Mouse (Mus musculus) frontal cortex, adult (tissue): ENCODE results near the gene Zmynd11.

Source experiments
- ATAC-seq: cut with Nextera tagmentation; 2 replicates; pipeline ENCODE4 v1.9.2; 2017; ENCODE audit warnings: mild to moderate bottlenecking, moderate library complexity, mixed read lengths; ENCODE audit not compliant: low TSS enrichment

The Zmynd11 gene

GRCm38 (mm10) chr13:9656613-9657012, 108.5 kb downstream of the Zmynd11 start:
- no peak for ATAC-seq

DNA sequence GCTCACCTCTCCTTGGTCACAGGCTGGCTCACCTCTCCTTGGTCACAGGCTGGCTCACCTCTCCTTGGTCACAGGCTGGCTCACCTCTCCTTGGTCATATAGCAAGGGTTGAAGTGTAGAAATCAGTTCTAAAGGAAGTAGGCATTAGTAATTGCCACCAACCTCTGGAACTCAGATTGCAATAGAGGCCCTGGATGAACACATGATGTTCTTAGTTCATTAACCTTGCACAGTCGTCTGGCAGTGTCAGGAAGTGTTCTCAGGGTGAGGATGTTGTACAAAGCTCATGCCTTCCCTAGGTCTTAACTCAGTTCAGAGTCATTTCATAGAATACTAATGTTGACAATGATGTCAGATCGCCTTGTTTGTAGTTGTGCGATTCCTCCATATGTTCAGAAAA, 112.1 kb downstream of the Zmynd11 start:
- no peak for ATAC-seq

- no peak for ATAC-seq
Measured at GRCm38 (mm10) chr13:9650580-9650979, 114.5 kb downstream of the Zmynd11 start.

GRCm38 (mm10) chr13:9649894-9650293, 115.2 kb downstream of the Zmynd11 start:
- no peak for ATAC-seq

- ATAC-seq = no peak
Measured at GRCm38 (mm10) chr13:9648716-9649115, 116.4 kb downstream of the Zmynd11 start.

- ATAC-seq = no peak
Measured at GRCm38 (mm10) chr13:9637949-9638348, 127.2 kb downstream of the Zmynd11 start.

DNA sequence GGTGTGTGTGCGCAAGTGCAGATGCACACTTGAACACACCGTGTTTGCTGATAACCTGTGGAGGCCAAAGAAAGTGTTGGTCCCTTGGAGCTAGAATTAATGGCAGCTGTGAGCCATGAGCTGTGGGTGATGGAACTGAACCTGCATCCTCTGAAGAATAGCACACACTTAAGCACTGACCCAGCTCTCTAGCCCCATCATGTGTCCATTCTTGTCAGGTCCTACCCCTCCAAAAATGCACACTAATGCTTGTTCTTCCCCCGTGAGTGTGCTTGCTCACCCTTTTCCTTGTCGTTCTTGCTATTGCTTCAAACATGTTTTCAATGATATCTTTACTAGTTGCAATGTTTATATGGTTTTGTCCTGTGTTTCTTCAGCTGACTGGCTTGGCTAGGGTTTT, 128.6 kb downstream of the Zmynd11 start:
- ATAC-seq = peak; percentile 87

DNA sequence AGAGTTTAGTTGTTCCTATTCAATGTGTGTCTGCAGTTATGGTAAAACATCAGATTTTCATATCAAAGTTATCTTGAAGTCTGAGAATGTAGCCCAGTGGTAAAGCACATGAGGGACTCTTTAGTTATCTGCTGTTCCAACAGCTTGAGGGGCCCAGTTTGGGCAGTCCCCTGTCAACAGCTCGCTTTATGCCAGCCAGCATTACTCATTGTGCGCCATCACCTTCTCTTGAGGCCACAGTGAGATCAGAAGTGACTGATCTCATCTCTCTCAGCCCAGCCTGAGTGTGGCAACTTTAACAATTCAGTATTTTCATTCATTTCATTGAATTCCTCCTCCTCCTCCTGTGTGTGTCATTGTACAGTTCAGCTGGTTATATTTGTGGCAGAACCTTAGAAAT, 129.2 kb downstream of the Zmynd11 start:
- ATAC-seq = no peak
